Mouse (Mus musculus): ENCODE measurements around the gene Spem2. TPM values are rescaled to one million over a fixed set of nuclear protein-coding genes. Genes with fewer than 3 reads are reported as not detected.

Gene Spem2
- polyA plus RNA-seq, 1 experiment from 2014 or later, result not detected

DNA sequence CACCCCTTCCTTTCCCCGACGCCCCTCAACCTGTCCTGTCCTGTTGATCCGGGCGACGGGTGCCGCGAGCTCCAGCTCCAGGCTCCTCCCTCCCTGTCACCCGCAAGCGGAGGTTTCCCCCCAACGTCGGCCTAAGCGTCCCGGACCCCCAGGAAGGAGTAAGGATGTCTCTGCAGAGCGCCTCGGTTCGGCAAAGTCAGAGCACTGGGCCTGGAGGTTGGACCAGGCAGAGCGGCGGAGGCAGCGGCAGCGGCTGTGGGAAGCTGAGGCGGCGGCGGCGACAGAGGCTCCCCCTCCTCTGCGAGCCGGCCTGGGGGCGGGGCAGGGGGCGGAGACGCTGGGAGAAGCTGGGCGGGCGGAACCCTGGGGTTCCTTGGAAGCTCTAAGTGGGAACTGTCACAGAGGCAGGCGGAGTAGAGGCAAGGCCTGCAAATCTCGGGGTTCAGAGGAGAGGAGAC is 15.6 kb downstream of the Spem2 start:
- no peak overlapping the region; the same call in 1 of the 2 replicates for H3K9ac ChIP-seq (replicated peaks)

GRCm38 (mm10) chr11:69801379-69801977 is 16.8 kb downstream of the Spem2 start, which contains the start of gene Fgf11:
TSS of gene Fgf11 (minus strand) at chr11:69801857.
- H3K4me1 ChIP-seq (ENCODE audit: insufficient read depth), result peaks cover 42% of the 10 kb centered on the region

More for the DNA sequence above, 15.6 kb downstream of the Spem2 start:
- under 1% methylated on average over 31 of the region's 33 CpGs for WGBS (ENCODE audit: insufficient replicate concordance)
- no peak; the same call in 1 of the 2 replicates for ATAC-seq
- peak; percentile 78 for DNase-seq
- H3K27ac ChIP-seq (ENCODE audit: low read depth), result no peak overlapping the region
- H3K27me3 ChIP-seq (ENCODE audit: insufficient read depth, low read length), result peaks cover 74% of the 10 kb centered on the region
- no peak for TF ChIP-seq EP300 (IDR thresholded peaks at IDR 0.05; ENCODE audit: low read depth)
- TF ChIP-seq CTCF (IDR thresholded peaks at IDR 0.05; ENCODE audit: low read depth), result no peak
- H3K4me3 ChIP-seq (ENCODE audit: low read depth, low read length), result peak overlapping the region; percentile 54
- H3K9me3 ChIP-seq (ENCODE audit: low read length), result no peaks in the 10 kb centered on the region
- peak overlapping the region; percentile 87 for H3K4me2 ChIP-seq (ENCODE audit: low read depth, low read length)
- no peaks in the 10 kb centered on the region for H3K36me3 ChIP-seq (replicated peaks; ENCODE audit: insufficient read depth, low read length)
- H3K4me1 ChIP-seq (ENCODE audit: insufficient read depth), result peaks cover 42% of the 10 kb centered on the region

GRCm38 (mm10) chr11:69800392-69801197 is 17.7 kb downstream of the Spem2 start:
- ATAC-seq, result no peak
- WGBS (ENCODE audit: insufficient replicate concordance), result 2% methylated on average over 36 of the region's 36 CpGs
- H3K27me3 ChIP-seq (ENCODE audit: insufficient read depth, low read length), result peaks cover 70% of the 10 kb centered on the region
- no peaks in the 10 kb centered on the region for H3K9me3 ChIP-seq (ENCODE audit: low read length)
- peak overlapping the region; percentile 87 for H3K4me2 ChIP-seq (ENCODE audit: low read depth, low read length)
- no peak overlapping the region for H3K27ac ChIP-seq (ENCODE audit: low read depth)
- H3K4me1 ChIP-seq (ENCODE audit: insufficient read depth), result peaks cover 47% of the 10 kb centered on the region
- peak overlapping the region; percentile 37 for H3K4me3 ChIP-seq (ENCODE audit: low read depth, low read length)
- H3K36me3 ChIP-seq (replicated peaks; ENCODE audit: insufficient read depth, low read length), result no peaks in the 10 kb centered on the region
- peak; percentile 64 for DNase-seq
- no peak for TF ChIP-seq EP300 (IDR thresholded peaks at IDR 0.05; ENCODE audit: low read depth)
- no peak for TF ChIP-seq CTCF (IDR thresholded peaks at IDR 0.05; ENCODE audit: low read depth)
- peak overlapping the region; percentile 24; the same call in 1 of the 2 replicates for H3K9ac ChIP-seq (replicated peaks)

More at GRCm38 (mm10) chr11:69801379-69801977, 16.8 kb downstream of the Spem2 start, which contains the start of gene Fgf11:
- Histone ChIP-seq H3K9me3 (ENCODE audit: low read length) (no peaks in the 10 kb centered on the region), H3K9ac (replicated peaks) (peak within 1 kb of the TSS; percentile 24), H3K4me3 (ENCODE audit: low read depth, low read length) (peak within 1 kb of the TSS; percentile 54), H3K27ac (ENCODE audit: low read depth) (no peak within 1 kb of the TSS), H3K4me2 (ENCODE audit: low read depth, low read length) (peak within 1 kb of the TSS; percentile 87), H3K27me3 (ENCODE audit: insufficient read depth, low read length) (peaks cover 77% of the 10 kb centered on the region), H3K36me3 (replicated peaks; ENCODE audit: insufficient read depth, low read length) (no peaks in the 10 kb centered on the region)
- DNase-seq, result no peak
- TF ChIP-seq EP300 (IDR thresholded peaks at IDR 0.05; ENCODE audit: low read depth), result no peak
- no peak for TF ChIP-seq CTCF (IDR thresholded peaks at IDR 0.05; ENCODE audit: low read depth)
- no peak for ATAC-seq
- WGBS (ENCODE audit: insufficient replicate concordance), result 4% methylated on average over 28 of the region's 33 CpGs

DNA sequence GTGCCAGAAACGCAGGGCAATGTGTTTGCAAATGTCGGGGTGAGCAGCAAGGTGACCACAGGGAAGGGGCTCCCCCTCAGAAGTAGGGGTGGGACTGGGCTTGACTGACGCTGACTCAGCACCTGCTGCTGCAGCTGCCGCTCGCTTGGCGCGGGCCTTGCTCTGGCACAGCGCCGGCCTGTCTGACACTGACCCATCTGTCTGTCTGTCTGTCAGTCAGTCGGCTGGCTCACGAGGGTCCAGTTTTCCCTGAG is 18.2 kb downstream of the Spem2 start:
- H3K9me3 ChIP-seq (ENCODE audit: low read length), result no peaks in the 10 kb centered on the region

GRCm38 (mm10) chr11:69799394-69800137 is 18.7 kb downstream of the Spem2 start:
- peak; percentile 53 for DNase-seq
- Histone ChIP-seq H3K27me3 (ENCODE audit: insufficient read depth, low read length) (peaks cover 60% of the 10 kb centered on the region), H3K4me2 (ENCODE audit: low read depth, low read length) (0 out of 2 replicates have a peak overlapping the region, but pooled peaks have one; percentile 87), H3K36me3 (replicated peaks; ENCODE audit: insufficient read depth, low read length) (no peaks in the 10 kb centered on the region), H3K9me3 (ENCODE audit: low read length) (no peaks in the 10 kb centered on the region), H3K4me1 (ENCODE audit: insufficient read depth) (peaks cover 51% of the 10 kb centered on the region), H3K9ac (replicated peaks) (no peak overlapping the region), H3K27ac (ENCODE audit: low read depth) (no peak overlapping the region), H3K4me3 (ENCODE audit: low read depth, low read length) (no peak overlapping the region)
- TF ChIP-seq CTCF (IDR thresholded peaks at IDR 0.05; ENCODE audit: low read depth) (no peak), EP300 (IDR thresholded peaks at IDR 0.05; ENCODE audit: low read depth) (no peak)
- no peak for ATAC-seq
- WGBS (ENCODE audit: insufficient replicate concordance), result 29% methylated on average over 12 of the region's 12 CpGs

More for the DNA sequence above, 18.2 kb downstream of the Spem2 start:
- ATAC-seq, result no peak
- TF ChIP-seq EP300 (IDR thresholded peaks at IDR 0.05; ENCODE audit: low read depth) (no peak), CTCF (IDR thresholded peaks at IDR 0.05; ENCODE audit: low read depth) (no peak)
- H3K9ac ChIP-seq (replicated peaks), result no peak overlapping the region
- peak overlapping the region; percentile 37; the same call in 1 of the 2 replicates for H3K4me3 ChIP-seq (ENCODE audit: low read depth, low read length)
- DNase-seq, result no peak
- no peak overlapping the region for H3K27ac ChIP-seq (ENCODE audit: low read depth)
- H3K4me2 ChIP-seq (ENCODE audit: low read depth, low read length), result peak overlapping the region; percentile 87
- H3K27me3 ChIP-seq (ENCODE audit: insufficient read depth, low read length), result peaks cover 65% of the 10 kb centered on the region
- 1% methylated on average over 11 of the region's 11 CpGs for WGBS (ENCODE audit: insufficient replicate concordance)
- no peaks in the 10 kb centered on the region for H3K36me3 ChIP-seq (replicated peaks; ENCODE audit: insufficient read depth, low read length)
- H3K4me1 ChIP-seq (ENCODE audit: insufficient read depth), result peaks cover 49% of the 10 kb centered on the region

- H3K27ac ChIP-seq (ENCODE audit: low read depth), result no peak overlapping the region
- H3K9ac ChIP-seq (replicated peaks), result no peak overlapping the region
- H3K9me3 ChIP-seq (ENCODE audit: low read length), result no peaks in the 10 kb centered on the region
- H3K4me1 ChIP-seq (ENCODE audit: insufficient read depth), result peaks cover 36% of the 10 kb centered on the region
- no peak for DNase-seq
- TF ChIP-seq CTCF (IDR thresholded peaks at IDR 0.05; ENCODE audit: low read depth) (no peak), EP300 (IDR thresholded peaks at IDR 0.05; ENCODE audit: low read depth) (no peak)
- H3K36me3 ChIP-seq (replicated peaks; ENCODE audit: insufficient read depth, low read length), result no peaks in the 10 kb centered on the region
- 74% methylated on average over 7 of the region's 7 CpGs for WGBS (ENCODE audit: insufficient replicate concordance)
- H3K27me3 ChIP-seq (ENCODE audit: insufficient read depth, low read length), result peaks cover 43% of the 10 kb centered on the region
- no peak for ATAC-seq
- no peak overlapping the region for H3K4me2 ChIP-seq (ENCODE audit: low read depth, low read length)
- H3K4me3 ChIP-seq (ENCODE audit: low read depth, low read length), result no peak overlapping the region
These were observed 20.3 kb downstream of the Spem2 start for GRCm38 (mm10) chr11:69797924-69798323.

Measured in liver, postnatal 0 days (tissue).